Mouse (Mus musculus): ENCODE data around the gene Dbr1. TPM values are rescaled to one million over a fixed set of nuclear protein-coding genes. Genes with fewer than 3 reads are reported as not detected.

Dbr1 gene
- polyA plus RNA-seq, 1 experiment: 7.5 TPM

DNA sequence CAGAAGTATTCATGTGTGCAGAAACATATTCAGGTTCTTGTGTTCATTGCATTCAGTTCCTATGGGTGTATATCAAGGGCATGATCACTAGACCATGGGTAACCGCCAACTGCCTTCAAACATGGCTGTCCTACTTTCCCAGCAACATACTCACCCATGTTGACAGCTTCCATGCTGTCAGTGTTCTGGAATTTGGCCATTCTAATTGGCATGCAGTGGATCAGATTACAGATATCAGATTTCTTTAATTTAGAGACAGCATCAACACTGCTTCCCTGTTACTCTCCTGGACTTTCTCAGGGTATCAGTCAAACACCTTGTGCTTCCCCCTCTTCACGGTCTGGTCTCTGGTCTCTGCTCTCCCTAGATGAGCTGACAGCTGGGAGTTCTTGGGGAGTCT, 28.0 kb downstream of the Dbr1 start:
- peaks cover 4% of the 10 kb centered on the region for H3K27me3 ChIP-seq (ENCODE audit: control insufficient read depth, insufficient read depth, insufficient read length)
- H3K4me2 ChIP-seq (ENCODE audit: low read depth): no peak overlapping the region
- H3K4me3 ChIP-seq: no peak overlapping the region
- H3ac ChIP-seq (ENCODE audit: control insufficient read depth, insufficient read length): no peak overlapping the region
- H3K36me3 ChIP-seq (ENCODE audit: control insufficient read depth, insufficient read depth): no peaks in the 10 kb centered on the region
- no peaks in the 10 kb centered on the region for H3K79me2 ChIP-seq (ENCODE audit: control insufficient read depth, insufficient read depth)
- TF ChIP-seq POLR2A (IDR thresholded peaks at IDR 0.05; ENCODE audit: insufficient read length, low read depth) (no peak), MYOG (IDR thresholded peaks at IDR 0.05; ENCODE audit: control insufficient read depth in 1 of 3, insufficient read depth in 1 of 3, insufficient read length in 2 of 3, low read depth in 2 of 3) (no peak), TCF3 (IDR thresholded peaks at IDR 0.05; ENCODE audit: insufficient read length, low read depth) (no peak), E2F4 (IDR thresholded peaks at IDR 0.05; ENCODE audit: insufficient read depth) (no peak), POLR2AphosphoS2 (IDR thresholded peaks at IDR 0.05; ENCODE audit: insufficient read length, low read depth) (no peak), MAX (IDR thresholded peaks at IDR 0.05; ENCODE audit: low read depth) (no peak), SRF (IDR thresholded peaks at IDR 0.05; ENCODE audit: control insufficient read depth, insufficient read length, low read depth) (no peak), REST (IDR thresholded peaks at IDR 0.05; ENCODE audit: insufficient read depth, insufficient read length) (no peak), CEBPB (IDR thresholded peaks at IDR 0.05; ENCODE audit: insufficient read depth, poor library complexity, severe bottlenecking) (no peak), MYOD1 (IDR thresholded peaks at IDR 0.05; ENCODE audit: control insufficient read depth in 1 of 3, insufficient read length in 2 of 3, low read depth in 2 of 3) (no peak), TCF12 (IDR thresholded peaks at IDR 0.05; ENCODE audit: insufficient read depth, poor library complexity, severe bottlenecking) (no peak)

DNA sequence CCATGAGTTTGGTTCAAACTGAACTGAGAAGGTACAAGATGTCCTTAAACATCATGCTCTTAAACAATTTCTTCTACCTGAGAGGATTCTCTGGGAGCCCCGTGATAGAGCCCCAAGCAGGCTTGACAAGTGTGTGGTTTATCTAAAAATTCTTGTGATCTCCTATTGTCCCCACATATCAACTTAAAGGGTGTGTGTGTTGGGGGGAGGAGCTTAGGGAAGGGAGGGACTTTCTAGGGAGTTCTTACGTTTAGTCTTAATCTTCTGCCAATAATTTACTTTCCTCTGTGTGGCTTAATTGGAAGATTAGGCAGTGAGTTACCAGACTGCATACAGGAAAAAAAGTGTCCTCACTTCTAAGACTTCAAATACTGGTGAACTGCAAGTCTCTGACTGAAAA, 36.6 kb downstream of the Dbr1 start, which contains the start of gene A4gnt:
TSS of gene A4gnt (plus strand) at position 301 of the 400 bp plus-strand sequence.
- H3K27me3 ChIP-seq (ENCODE audit: control insufficient read depth, insufficient read depth, insufficient read length): no peaks in the 10 kb centered on the region
- H3K79me2 ChIP-seq (ENCODE audit: control insufficient read depth, insufficient read depth): no peaks in the 10 kb centered on the region
- no peak for TF ChIP-seq MYOG (IDR thresholded peaks at IDR 0.05; ENCODE audit: control insufficient read depth in 1 of 3, insufficient read depth in 1 of 3, insufficient read length in 2 of 3, low read depth in 2 of 3)
- no peak for TF ChIP-seq REST (IDR thresholded peaks at IDR 0.05; ENCODE audit: insufficient read depth, insufficient read length)
- no peak for TF ChIP-seq TCF12 (IDR thresholded peaks at IDR 0.05; ENCODE audit: insufficient read depth, poor library complexity, severe bottlenecking)
- no peak for TF ChIP-seq MYOD1 (IDR thresholded peaks at IDR 0.05; ENCODE audit: control insufficient read depth in 1 of 3, insufficient read length in 2 of 3, low read depth in 2 of 3)
- TF ChIP-seq SRF (IDR thresholded peaks at IDR 0.05; ENCODE audit: control insufficient read depth, insufficient read length, low read depth): no peak
- TF ChIP-seq MAX (IDR thresholded peaks at IDR 0.05; ENCODE audit: low read depth): no peak
- no peak for TF ChIP-seq TCF3 (IDR thresholded peaks at IDR 0.05; ENCODE audit: insufficient read length, low read depth)
- no peak for TF ChIP-seq CEBPB (IDR thresholded peaks at IDR 0.05; ENCODE audit: insufficient read depth, poor library complexity, severe bottlenecking)
- no peak for TF ChIP-seq E2F4 (IDR thresholded peaks at IDR 0.05; ENCODE audit: insufficient read depth)
- TF ChIP-seq POLR2AphosphoS2 (IDR thresholded peaks at IDR 0.05; ENCODE audit: insufficient read length, low read depth): no peak
- no peak for TF ChIP-seq USF1 (IDR thresholded peaks at IDR 0.05; ENCODE audit: low read depth)
- no peak for TF ChIP-seq POLR2A (IDR thresholded peaks at IDR 0.05; ENCODE audit: insufficient read length, low read depth)

DNA sequence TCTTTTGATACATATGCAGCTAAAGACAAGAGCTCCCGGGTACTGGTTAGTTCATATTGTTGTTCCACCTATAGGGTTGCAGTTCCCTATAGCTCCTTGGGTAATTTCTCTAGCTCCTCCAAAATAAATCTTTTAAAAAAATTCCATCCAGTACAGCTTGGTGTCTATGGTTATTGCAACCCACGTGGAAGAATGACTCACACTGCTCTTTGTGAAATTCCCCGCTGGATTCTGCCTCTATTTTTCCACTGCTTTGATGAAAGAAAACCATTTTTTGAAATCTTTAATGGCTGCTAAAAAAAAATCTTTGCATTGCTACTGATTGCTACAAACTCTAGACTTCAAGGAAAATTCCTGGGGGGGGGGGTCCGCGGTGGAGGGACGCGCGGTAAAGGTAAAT, 44.1 kb downstream of the Dbr1 start:
- Histone ChIP-seq H3K4me2 (ENCODE audit: low read depth) (no peak overlapping the region), H3ac (ENCODE audit: control insufficient read depth, insufficient read length) (no peak overlapping the region), H3K79me2 (ENCODE audit: control insufficient read depth, insufficient read depth) (no peaks in the 10 kb centered on the region), H3K4me3 (no peak overlapping the region), H3K27me3 (ENCODE audit: control insufficient read depth, insufficient read depth, insufficient read length) (no peaks in the 10 kb centered on the region), H3K36me3 (ENCODE audit: control insufficient read depth, insufficient read depth) (no peaks in the 10 kb centered on the region)
- no peak for TF ChIP-seq MYOD1 (IDR thresholded peaks at IDR 0.05; ENCODE audit: control insufficient read depth in 1 of 3, insufficient read length in 2 of 3, low read depth in 2 of 3)
- no peak for TF ChIP-seq E2F4 (IDR thresholded peaks at IDR 0.05; ENCODE audit: insufficient read depth)
- no peak for TF ChIP-seq SRF (IDR thresholded peaks at IDR 0.05; ENCODE audit: control insufficient read depth, insufficient read length, low read depth)

More for the DNA sequence above, 36.6 kb downstream of the Dbr1 start, which contains the start of gene A4gnt:
- Histone ChIP-seq H3ac (ENCODE audit: control insufficient read depth, insufficient read length) (no peak within 1 kb of the TSS), H3K4me3 (no peak within 1 kb of the TSS), H3K36me3 (ENCODE audit: control insufficient read depth, insufficient read depth) (no peaks in the 10 kb centered on the region), H3K4me2 (ENCODE audit: low read depth) (no peak within 1 kb of the TSS)

DNA sequence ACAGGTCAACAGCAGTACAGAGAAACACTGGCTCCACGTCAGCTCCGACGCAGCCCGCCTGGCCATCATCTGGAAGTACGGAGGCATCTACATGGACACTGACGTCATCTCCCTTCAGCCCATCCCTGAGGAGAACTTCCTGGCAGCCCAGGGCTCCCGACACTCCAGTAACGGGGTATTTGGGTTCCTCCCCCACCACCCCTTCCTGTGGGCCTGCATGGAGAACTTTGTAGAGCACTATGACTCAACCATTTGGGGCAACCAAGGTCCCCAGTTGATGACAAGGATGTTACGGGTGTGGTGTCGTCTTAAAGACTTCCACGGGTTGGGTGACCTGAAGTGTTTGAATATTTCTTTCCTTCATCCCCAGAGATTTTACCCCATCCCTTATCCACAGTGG, 44.6 kb downstream of the Dbr1 start:
- H3K4me3 ChIP-seq: no peak overlapping the region
- no peaks in the 10 kb centered on the region for H3K36me3 ChIP-seq (ENCODE audit: control insufficient read depth, insufficient read depth)
- H3ac ChIP-seq (ENCODE audit: control insufficient read depth, insufficient read length): no peak overlapping the region
- H3K27me3 ChIP-seq (ENCODE audit: control insufficient read depth, insufficient read depth, insufficient read length): no peaks in the 10 kb centered on the region
- H3K4me2 ChIP-seq (ENCODE audit: low read depth): no peak overlapping the region
- H3K79me2 ChIP-seq (ENCODE audit: control insufficient read depth, insufficient read depth): no peaks in the 10 kb centered on the region
- no peak for TF ChIP-seq MAX (IDR thresholded peaks at IDR 0.05; ENCODE audit: low read depth)
- no peak for TF ChIP-seq CEBPB (IDR thresholded peaks at IDR 0.05; ENCODE audit: insufficient read depth, poor library complexity, severe bottlenecking)
- TF ChIP-seq MYOD1 (IDR thresholded peaks at IDR 0.05; ENCODE audit: control insufficient read depth in 1 of 3, insufficient read length in 2 of 3, low read depth in 2 of 3): no peak
- TF ChIP-seq REST (IDR thresholded peaks at IDR 0.05; ENCODE audit: insufficient read depth, insufficient read length): no peak
- TF ChIP-seq TCF12 (IDR thresholded peaks at IDR 0.05; ENCODE audit: insufficient read depth, poor library complexity, severe bottlenecking): no peak
- TF ChIP-seq SRF (IDR thresholded peaks at IDR 0.05; ENCODE audit: control insufficient read depth, insufficient read length, low read depth): no peak
- no peak for TF ChIP-seq POLR2AphosphoS2 (IDR thresholded peaks at IDR 0.05; ENCODE audit: insufficient read length, low read depth)
- no peak for TF ChIP-seq TCF3 (IDR thresholded peaks at IDR 0.05; ENCODE audit: insufficient read length, low read depth)
- no peak for TF ChIP-seq E2F4 (IDR thresholded peaks at IDR 0.05; ENCODE audit: insufficient read depth)
- TF ChIP-seq POLR2A (IDR thresholded peaks at IDR 0.05; ENCODE audit: insufficient read length, low read depth): no peak
- TF ChIP-seq MYOG (IDR thresholded peaks at IDR 0.05; ENCODE audit: control insufficient read depth in 1 of 3, insufficient read depth in 1 of 3, insufficient read length in 2 of 3, low read depth in 2 of 3): no peak
- no peak for TF ChIP-seq USF1 (IDR thresholded peaks at IDR 0.05; ENCODE audit: low read depth)

DNA sequence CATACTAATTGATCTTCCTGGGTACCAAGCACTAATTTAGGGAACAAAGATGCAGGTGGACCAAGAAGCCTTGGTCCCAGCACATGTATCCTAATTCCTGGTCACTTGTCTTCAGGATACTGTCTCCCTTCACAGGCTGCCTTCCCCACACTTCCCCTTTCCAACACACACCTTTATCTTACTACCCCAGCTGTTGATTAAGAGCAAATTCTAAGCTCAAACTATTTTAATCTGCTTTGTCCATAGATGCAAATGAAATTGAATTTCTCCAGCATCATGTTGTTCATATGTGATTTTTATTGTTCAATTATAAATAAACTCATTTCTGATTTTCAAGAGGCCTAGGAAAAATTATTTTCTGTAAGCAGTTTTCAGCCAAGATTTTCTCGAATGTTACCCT, 46.4 kb downstream of the Dbr1 start:
- no peaks in the 10 kb centered on the region for H3K27me3 ChIP-seq (ENCODE audit: control insufficient read depth, insufficient read depth, insufficient read length)
- TF ChIP-seq TCF3 (IDR thresholded peaks at IDR 0.05; ENCODE audit: insufficient read length, low read depth) (no peak), MYOD1 (IDR thresholded peaks at IDR 0.05; ENCODE audit: control insufficient read depth in 1 of 3, insufficient read length in 2 of 3, low read depth in 2 of 3) (no peak), TCF12 (IDR thresholded peaks at IDR 0.05; ENCODE audit: insufficient read depth, poor library complexity, severe bottlenecking) (no peak), SRF (IDR thresholded peaks at IDR 0.05; ENCODE audit: control insufficient read depth, insufficient read length, low read depth) (no peak)

More for the DNA sequence above, 46.4 kb downstream of the Dbr1 start:
- no peaks in the 10 kb centered on the region for H3K79me2 ChIP-seq (ENCODE audit: control insufficient read depth, insufficient read depth)
- H3K4me3 ChIP-seq: no peak overlapping the region
- H3ac ChIP-seq (ENCODE audit: control insufficient read depth, insufficient read length): no peak overlapping the region
- no peak overlapping the region for H3K4me2 ChIP-seq (ENCODE audit: low read depth)
- H3K36me3 ChIP-seq (ENCODE audit: control insufficient read depth, insufficient read depth): no peaks in the 10 kb centered on the region

Measured in myocyte (in vitro differentiated cells).